In genomic region chr5:136136292-136136990, GRCm38 (mm10) we compare ENCODE assay signal across 8 mouse cellular contexts. TPM values are rescaled to one million over a fixed set of nuclear protein-coding genes. Genes with fewer than 3 reads are reported as not detected.
A peak's percentile ranks its signal among the peaks of the same experiment; 100 is the strongest.
DNase-seq lines count a peak whose midpoint lies in the region; ATAC-seq lines count a peak whose summit lies in the region.

No protein-coding gene starts in this region.

- peak overlapping the region; percentile 91 for H3K4me3 ChIP-seq in kidney, embryonic 16.5 days (ENCODE audit: low read length)
- H3K4me3 ChIP-seq in hindbrain, embryonic 10.5 days = peak overlapping the region; percentile 70
- peak overlapping the region; percentile 74 for H3K4me3 ChIP-seq in midbrain, embryonic 12.5 days

- peak; percentile 29; the same call in 1 of the 2 replicates for ATAC-seq in kidney, embryonic 16.5 days (ENCODE audit: low FRiP score, low TSS enrichment)
- ATAC-seq in midbrain, embryonic 12.5 days (ENCODE audit: low FRiP score, low read depth) = 0 out of 2 replicates have a peak, but pooled peaks have one; percentile 32

- H3K27ac ChIP-seq in kidney, embryonic 16.5 days (ENCODE audit: low read length) = peak overlapping the region; percentile 77
- H3K27ac ChIP-seq in hindbrain, embryonic 10.5 days = peak overlapping the region; percentile 92
- 0 out of 2 replicates have a peak overlapping the region, but pooled peaks have one; percentile 17 for H3K27ac ChIP-seq in midbrain, embryonic 12.5 days (replicated peaks)

- H3K27me3 ChIP-seq in kidney, embryonic 16.5 days (ENCODE audit: insufficient read depth, low read length) = no peaks in the 10 kb centered on the region
- H3K27me3 ChIP-seq in hindbrain, embryonic 10.5 days (ENCODE audit: insufficient read depth, poor library complexity, severe bottlenecking) = no peaks in the 10 kb centered on the region
- H3K27me3 ChIP-seq in midbrain, embryonic 12.5 days = no peaks in the 10 kb centered on the region

- WGBS in kidney, embryonic 16.5 days = 5% methylated on average over 20 of the region's 20 CpGs
- WGBS in hindbrain, embryonic 10.5 days = 8% methylated on average over 20 of the region's 20 CpGs
- WGBS in midbrain, embryonic 12.5 days = 8% methylated on average over 20 of the region's 20 CpGs

- H3K9me3 ChIP-seq in kidney, embryonic 16.5 days (ENCODE audit: low read length) = no peaks in the 10 kb centered on the region
- no peaks in the 10 kb centered on the region for H3K9me3 ChIP-seq in hindbrain, embryonic 10.5 days
- no peaks in the 10 kb centered on the region for H3K9me3 ChIP-seq in midbrain, embryonic 12.5 days

- H3K4me1 ChIP-seq in kidney, embryonic 16.5 days (ENCODE audit: insufficient read depth, low read length) = peaks cover 16% of the 10 kb centered on the region
- H3K4me1 ChIP-seq in hindbrain, embryonic 10.5 days (replicated peaks) = peaks cover 23% of the 10 kb centered on the region
- peaks cover 24% of the 10 kb centered on the region for H3K4me1 ChIP-seq in midbrain, embryonic 12.5 days

- H3K9ac ChIP-seq in kidney, embryonic 16.5 days (replicated peaks; ENCODE audit: low read length) = peak overlapping the region; percentile 84
- H3K9ac ChIP-seq in midbrain, embryonic 12.5 days (replicated peaks) = peak overlapping the region; percentile 71

- no peak for DNase-seq in kidney, adult 8-10 months
- peak; percentile 50 for DNase-seq in ZHBTc4 (ENCODE audit: low read depth, low spot score)
- no peak for DNase-seq in hindbrain, embryonic 10.5 days (ENCODE audit: low spot score)
- no peak for DNase-seq in adrenal gland, adult 18-20 months (ENCODE audit: low spot score in 2 of 2)
- DNase-seq in thymus, postnatal 14 days = no peak
- DNase-seq in ovary, postnatal 36 days (ENCODE audit: low spot score) = no peak

- H3K36me3 ChIP-seq in kidney, embryonic 16.5 days (ENCODE audit: insufficient read depth, low read length) = peaks cover 24% of the 10 kb centered on the region
- H3K36me3 ChIP-seq in hindbrain, embryonic 10.5 days = peaks cover 66% of the 10 kb centered on the region
- peaks cover 46% of the 10 kb centered on the region for H3K36me3 ChIP-seq in midbrain, embryonic 12.5 days

- peak overlapping the region; percentile 77 for H3K4me2 ChIP-seq in kidney, embryonic 16.5 days (replicated peaks; ENCODE audit: low read depth, low read length)
- peak overlapping the region; percentile 91 for H3K4me2 ChIP-seq in midbrain, embryonic 12.5 days (replicated peaks)

RNA-seq across cellular contexts. Expression of gene Alkbh4, which starts 0.5 kb away (rescaled TPM):
- polyA plus RNA-seq in kidney, embryonic 16.5 days (2015; fragmentation: Nextera tagmentation; extraction: Ambion mirVana) = 19.3 and 20.2 TPM in 2 replicates
- 25.1 and 25.7 TPM in 2 replicates for polyA plus RNA-seq in hindbrain, embryonic 10.5 days (2016; fragmentation: Nextera tagmentation; extraction: Ambion mirVana)
- 23.5 and 26.4 TPM in 2 replicates for polyA plus RNA-seq in midbrain, embryonic 12.5 days (2016; fragmentation: Nextera tagmentation; extraction: Ambion mirVana)
- 1 to 10 TPM; 8.3 to 8.5 TPM for total RNA-seq in adrenal gland, adult 18-20 months (2021)

RNA-seq across cellular contexts. Expression of gene Lrwd1, which starts 0.6 kb away (rescaled TPM):
- 39.5 and 40.2 TPM in 2 replicates for polyA plus RNA-seq in kidney, embryonic 16.5 days (2015; fragmentation: Nextera tagmentation; extraction: Ambion mirVana)
- 54.3 and 59.7 TPM in 2 replicates for polyA plus RNA-seq in hindbrain, embryonic 10.5 days (2016; fragmentation: Nextera tagmentation; extraction: Ambion mirVana)
- polyA plus RNA-seq in midbrain, embryonic 12.5 days (2016; fragmentation: Nextera tagmentation; extraction: Ambion mirVana) = 40.0 and 41.4 TPM in 2 replicates
- 10 to 100 TPM; 11.0 to 11.4 TPM for total RNA-seq in adrenal gland, adult 18-20 months (2021)

RNA-seq across cellular contexts. Expression of gene Polr2j, which starts 20.0 kb away (rescaled TPM):
- 243 and 245 TPM in 2 replicates for polyA plus RNA-seq in kidney, embryonic 16.5 days (2015; fragmentation: Nextera tagmentation; extraction: Ambion mirVana)
- 288 and 292 TPM in 2 replicates for polyA plus RNA-seq in hindbrain, embryonic 10.5 days (2016; fragmentation: Nextera tagmentation; extraction: Ambion mirVana)
- polyA plus RNA-seq in midbrain, embryonic 12.5 days (2016; fragmentation: Nextera tagmentation; extraction: Ambion mirVana) = 224 and 227 TPM in 2 replicates
- total RNA-seq in adrenal gland, adult 18-20 months (2021) = 10 to 100 TPM; 70.3 to 78.0 TPM

RNA-seq across cellular contexts. Expression of gene Orai2, which starts 34.1 kb away (rescaled TPM):
- 6.1 and 6.6 TPM in 2 replicates for polyA plus RNA-seq in kidney, embryonic 16.5 days (2015; fragmentation: Nextera tagmentation; extraction: Ambion mirVana)
- polyA plus RNA-seq in hindbrain, embryonic 10.5 days (2016; fragmentation: Nextera tagmentation; extraction: Ambion mirVana) = 8.5 and 10.9 TPM in 2 replicates
- polyA plus RNA-seq in midbrain, embryonic 12.5 days (2016; fragmentation: Nextera tagmentation; extraction: Ambion mirVana) = 14.6 and 17.0 TPM in 2 replicates
- total RNA-seq in adrenal gland, adult 18-20 months (2021) = 1 to 10 TPM; 2.7 to 3.4 TPM

RNA-seq across cellular contexts. Expression of gene Rasa4, which starts 52.7 kb away (rescaled TPM):
- 15.9 and 18.5 TPM in 2 replicates for polyA plus RNA-seq in kidney, embryonic 16.5 days (2015; fragmentation: Nextera tagmentation; extraction: Ambion mirVana)
- polyA plus RNA-seq in hindbrain, embryonic 10.5 days (2016; fragmentation: Nextera tagmentation; extraction: Ambion mirVana) = 4.8 and 5.5 TPM in 2 replicates
- polyA plus RNA-seq in midbrain, embryonic 12.5 days (2016; fragmentation: Nextera tagmentation; extraction: Ambion mirVana) = 13.5 and 14.5 TPM in 2 replicates
- total RNA-seq in adrenal gland, adult 18-20 months (2021) = 10 to 100 TPM; 11.9 to 14.7 TPM

Comparison
In these comparisons a context has a peak if more than half of its experiments do, and no peak if none do; other contexts are left out.
1. H3K27ac ChIP-seq: peak in every context shown above with its lines; median percentile 92 in hindbrain, embryonic 10.5 days; 77 in kidney, embryonic 16.5 days; 17 in midbrain, embryonic 12.5 days.